Mouse (Mus musculus): Measurements from ENCODE around the gene Tom1. TPM values are rescaled to one million over a fixed set of nuclear protein-coding genes. Genes with fewer than 3 reads are reported as not detected.

Tom1 gene
- polyA plus RNA-seq, 1 experiment from 2014 or later, result 30.1 TPM

- Histone ChIP-seq H3K4me3 (ENCODE audit: low read depth, low read length) (peak within 1 kb of the TSS; percentile 93), H3K27ac (replicated peaks; ENCODE audit: low read depth, low read length) (peak within 1 kb of the TSS; percentile 78; the same call in 1 of the 2 replicates), H3K4me2 (ENCODE audit: low read depth, severe bottlenecking) (peak within 1 kb of the TSS; percentile 94), H3K9me3 (ENCODE audit: control insufficient read depth, low read length) (no peaks in the 10 kb centered on the region), H3K9ac (ENCODE audit: low read length) (peak within 1 kb of the TSS; percentile 93), H3K27me3 (ENCODE audit: control insufficient read depth, insufficient read depth, low read length) (no peaks in the 10 kb centered on the region), H3K36me3 (ENCODE audit: control insufficient read depth, insufficient read depth, low read length) (peaks cover 23% of the 10 kb centered on the region), H3K4me1 (ENCODE audit: control insufficient read depth, insufficient read depth, low read length) (peaks cover 4% of the 10 kb centered on the region; the same call in 1 of the 2 replicates)
- DNase-seq (ENCODE audit: low spot score) (peak; percentile 100), ATAC-seq (ENCODE audit: insufficient number of reproducible peaks, low FRiP score, low TSS enrichment, low read depth) (peak; percentile 98)
- under 1% methylated on average over 59 of the region's 59 CpGs for WGBS
Measured at GRCm38 (mm10) chr8:75109236-75109967, 75.9 kb downstream of the Tom1 start, which contains the start of gene Mcm5. Gene Mcm5, plus strand, starts transcription at chr8:75109569.

- Histone ChIP-seq H3K9me3 (ENCODE audit: control insufficient read depth, low read length) (no peaks in the 10 kb centered on the region), H3K27ac (replicated peaks; ENCODE audit: low read depth, low read length) (no peak overlapping the region), H3K36me3 (ENCODE audit: control insufficient read depth, insufficient read depth, low read length) (peaks cover 23% of the 10 kb centered on the region), H3K9ac (ENCODE audit: low read length) (peak overlapping the region; percentile 93), H3K4me2 (ENCODE audit: low read depth, severe bottlenecking) (peak overlapping the region; percentile 94), H3K27me3 (ENCODE audit: control insufficient read depth, insufficient read depth, low read length) (no peaks in the 10 kb centered on the region), H3K4me3 (ENCODE audit: low read depth, low read length) (peak overlapping the region; percentile 93), H3K4me1 (ENCODE audit: control insufficient read depth, insufficient read depth, low read length) (peaks cover 4% of the 10 kb centered on the region; the same call in 1 of the 2 replicates)
- ATAC-seq (ENCODE audit: insufficient number of reproducible peaks, low FRiP score, low TSS enrichment, low read depth), result no peak
- WGBS, result 18% methylated on average over 13 of the region's 13 CpGs
- DNase-seq (ENCODE audit: low spot score), result peak; percentile 27
Measured at GRCm38 (mm10) chr8:75110093-75110492, 76.6 kb downstream of the Tom1 start.

GRCm38 (mm10) chr8:75118505-75118904, 85.0 kb downstream of the Tom1 start:
- Histone ChIP-seq H3K4me1 (ENCODE audit: control insufficient read depth, insufficient read depth, low read length) (no peaks in the 10 kb centered on the region), H3K4me2 (ENCODE audit: low read depth, severe bottlenecking) (no peak overlapping the region), H3K27me3 (ENCODE audit: control insufficient read depth, insufficient read depth, low read length) (no peaks in the 10 kb centered on the region), H3K9me3 (ENCODE audit: control insufficient read depth, low read length) (no peaks in the 10 kb centered on the region), H3K4me3 (ENCODE audit: low read depth, low read length) (no peak overlapping the region), H3K36me3 (ENCODE audit: control insufficient read depth, insufficient read depth, low read length) (peaks cover 56% of the 10 kb centered on the region), H3K27ac (replicated peaks; ENCODE audit: low read depth, low read length) (no peak overlapping the region), H3K9ac (ENCODE audit: low read length) (no peak overlapping the region)
- WGBS, result 95% methylated on average over 1 of the region's 1 CpGs
- DNase-seq (ENCODE audit: low spot score) (no peak), ATAC-seq (ENCODE audit: insufficient number of reproducible peaks, low FRiP score, low TSS enrichment, low read depth) (no peak)

- DNase-seq (ENCODE audit: low spot score) (no peak), ATAC-seq (ENCODE audit: insufficient number of reproducible peaks, low FRiP score, low TSS enrichment, low read depth) (no peak)
- no peak overlapping the region for H3K4me2 ChIP-seq (ENCODE audit: low read depth, severe bottlenecking)
- no peaks in the 10 kb centered on the region for H3K4me1 ChIP-seq (ENCODE audit: control insufficient read depth, insufficient read depth, low read length)
- no peaks in the 10 kb centered on the region for H3K9me3 ChIP-seq (ENCODE audit: control insufficient read depth, low read length)
- no peaks in the 10 kb centered on the region for H3K27me3 ChIP-seq (ENCODE audit: control insufficient read depth, insufficient read depth, low read length)
- no peak overlapping the region for H3K4me3 ChIP-seq (ENCODE audit: low read depth, low read length)
- H3K27ac ChIP-seq (replicated peaks; ENCODE audit: low read depth, low read length), result no peak overlapping the region
- peaks cover 52% of the 10 kb centered on the region for H3K36me3 ChIP-seq (ENCODE audit: control insufficient read depth, insufficient read depth, low read length)
- 96% methylated on average over 2 of the region's 2 CpGs for whole genome bisulfite sequencing
- no peak overlapping the region for H3K9ac ChIP-seq (ENCODE audit: low read length)
Measured at GRCm38 (mm10) chr8:75119287-75119686, 85.8 kb downstream of the Tom1 start.

Other genes starting within 250 kb of the Tom1 start
- gene Isx, start 160.5 kb upstream of the Tom1 start, polyA plus RNA-seq (2014; fragmentation: Nextera tagmentation; extraction: Ambion mirVana), result not detected in 2 replicates
- 49.7 and 49.9 TPM in 2 replicates for gene Hmgxb4, start 40.3 kb upstream of the Tom1 start, polyA plus RNA-seq (2014; fragmentation: Nextera tagmentation; extraction: Ambion mirVana)
- 11.9 and 16.0 TPM in 2 replicates for gene Hmox1, start 59.9 kb downstream of the Tom1 start, polyA plus RNA-seq (2014; fragmentation: Nextera tagmentation; extraction: Ambion mirVana)
- gene Mcm5, start 75.9 kb downstream of the Tom1 start, polyA plus RNA-seq (2014; fragmentation: Nextera tagmentation; extraction: Ambion mirVana), result 279 and 284 TPM in 2 replicates
- 0.07 TPM in 1 of 2 replicates, not detected in the other for gene Rasd2, start 180.2 kb downstream of the Tom1 start, polyA plus RNA-seq (2014; fragmentation: Nextera tagmentation; extraction: Ambion mirVana)